Mouse (Mus musculus) liver, embryonic 11.5 days (tissue): ENCODE results near the gene Foxi3. TPM values are rescaled to one million over a fixed set of nuclear protein-coding genes. Genes with fewer than 3 reads are reported as not detected.

Experiments
- polyA plus RNA-seq: library from polyadenylated mRNA; unstranded; fragments of >200 nt; fragmentation: Nextera tagmentation; extraction: Ambion mirVana; gene quantifications from 2 replicates; pipeline ENCODE4 v1.2.1, GENCODE M21; 2014

Gene Foxi3
- polyA plus RNA-seq, 1 experiment from 2014 or later = not detected

Other genes starting within 250 kb of the Foxi3 start
- 6.5 and 8.6 TPM in 2 replicates for gene Rpia, start 164.3 kb upstream of the Foxi3 start, polyA plus RNA-seq
- gene Eif2ak3, start 112.0 kb upstream of the Foxi3 start, polyA plus RNA-seq = 6.1 and 7.4 TPM in 2 replicates
- gene Tex37, start 37.6 kb upstream of the Foxi3 start, polyA plus RNA-seq = not detected in 2 replicates
- 5.8 and 7.6 TPM in 2 replicates for gene Thnsl2, start 187.9 kb downstream of the Foxi3 start, polyA plus RNA-seq
- gene Fabp1, start 243.3 kb downstream of the Foxi3 start, polyA plus RNA-seq = 59.9 and 63.9 TPM in 2 replicates